Mouse (Mus musculus) splenic B cell, adult 2 months (primary cell): ENCODE results near the gene Olfr470.
"Not testable (repeated sequence)": the region's sequence is repeated elsewhere in the genome, so short reads cannot be mapped to it uniquely, and the experiment has no call there.

Experiments used
- DNase-seq: peaks from one replicate; pipeline ENCODE4 v3.0.0-alpha.2; 2011; ENCODE audit warnings: low read depth, low spot score
- H3K27me3 ChIP-seq: 2 replicates; pipeline ENCODE4 v1.6.1; 2012; ENCODE audit warnings: mild to moderate bottlenecking, low read length, moderate library complexity, mixed read lengths; ENCODE audit not compliant: control insufficient read depth, poor library complexity, insufficient read depth, severe bottlenecking
- H3K36me3 ChIP-seq: 2 replicates; pipeline ENCODE4 v1.6.1; 2012; ENCODE audit warnings: mild to moderate bottlenecking, low read length, moderate library complexity, mixed read lengths; ENCODE audit not compliant: control insufficient read depth, poor library complexity, insufficient read depth, severe bottlenecking

The Olfr470 gene

DNA sequence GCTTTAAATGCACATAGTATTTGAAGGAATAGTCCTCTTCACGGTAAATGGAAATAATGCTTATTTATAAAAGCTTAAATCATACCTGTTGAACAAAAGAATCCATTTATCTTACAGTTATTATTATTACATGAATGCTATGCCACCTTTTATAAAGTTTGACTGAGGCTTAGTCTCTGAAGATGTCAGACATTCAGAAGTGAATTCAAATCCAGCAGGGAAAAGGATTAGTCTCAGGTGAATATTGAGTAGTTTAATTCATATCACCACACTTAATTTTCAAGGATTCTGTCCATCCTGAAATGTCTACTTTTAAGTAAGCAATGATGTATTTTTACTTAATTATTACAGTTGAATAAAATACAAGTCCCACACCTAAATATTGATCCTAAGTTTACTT is at the start of gene Olfr470:
Olfr470 (minus strand) TSS at position 101 of the 400 bp plus-strand sequence.
- DNase-seq, H3K36me3 ChIP-seq, H3K27me3 ChIP-seq: not testable (repeated sequence)

DNA sequence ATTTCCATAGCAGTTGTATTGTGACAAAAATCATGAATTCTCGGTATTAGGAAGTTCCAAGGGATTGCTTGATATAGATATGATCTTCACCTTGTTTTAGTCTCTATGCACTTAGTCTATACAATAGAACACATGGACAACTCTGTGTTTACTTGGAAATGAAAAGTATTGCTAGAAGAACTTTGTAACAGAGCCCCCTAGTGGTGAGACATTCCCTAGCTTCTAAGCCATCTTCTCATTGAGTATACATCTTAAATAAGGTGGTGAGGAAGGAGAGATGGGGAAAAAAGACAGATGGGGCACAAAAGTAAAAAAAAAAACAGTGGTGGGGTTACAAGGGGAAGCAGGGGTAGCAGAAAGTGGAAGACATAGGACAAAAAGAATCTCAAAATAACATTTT is 5.6 kb downstream of the Olfr470 start:
- DNase-seq: no peak
- H3K27me3 ChIP-seq: no peaks in the 10 kb centered on the region
- H3K36me3 ChIP-seq: no peaks in the 10 kb centered on the region

DNA sequence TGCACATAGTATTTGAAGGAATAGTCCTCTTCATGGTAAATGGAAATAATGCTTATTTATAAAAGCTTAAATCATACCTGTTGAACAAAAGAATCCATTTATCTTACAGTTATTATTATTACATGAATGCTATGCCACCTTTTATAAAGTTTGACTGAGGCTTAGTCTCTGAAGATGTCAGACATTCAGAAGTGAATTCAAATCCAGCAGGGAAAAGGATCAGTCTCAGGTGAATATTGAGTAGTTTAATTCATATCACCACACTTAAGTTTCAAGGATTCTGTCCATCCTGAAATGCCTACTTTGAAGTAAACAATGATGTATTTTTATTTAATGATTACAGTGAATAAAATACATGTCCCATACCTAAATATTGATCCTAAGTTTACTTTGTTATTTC is 21.8 kb downstream of the Olfr470 start, which contains the start of gene Olfr469:
Olfr469 (minus strand) TSS at position 101 of the 400 bp plus-strand sequence.
- H3K27me3 ChIP-seq, H3K36me3 ChIP-seq, DNase-seq: not testable (repeated sequence)

DNA sequence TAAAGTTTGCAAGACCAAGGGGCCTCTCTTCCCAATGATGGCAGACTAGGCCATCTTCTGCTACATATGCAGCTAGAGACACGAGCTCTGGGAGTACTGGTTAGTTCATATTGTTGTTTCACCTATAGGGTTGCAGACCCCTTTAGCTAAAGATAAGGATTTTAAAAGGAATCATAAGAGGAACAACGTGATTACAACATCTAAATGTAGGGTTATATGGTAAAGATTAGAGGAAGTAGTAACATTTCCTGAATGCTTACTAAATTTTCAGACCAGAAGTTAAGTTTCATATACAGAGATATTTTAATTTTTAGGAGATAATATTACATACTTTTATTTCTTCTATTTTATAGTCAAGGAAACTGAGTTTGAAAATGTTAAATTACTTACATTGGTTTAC is 23.4 kb downstream of the Olfr470 start:
- not testable (repeated sequence) for DNase-seq, H3K36me3 ChIP-seq, H3K27me3 ChIP-seq

DNA sequence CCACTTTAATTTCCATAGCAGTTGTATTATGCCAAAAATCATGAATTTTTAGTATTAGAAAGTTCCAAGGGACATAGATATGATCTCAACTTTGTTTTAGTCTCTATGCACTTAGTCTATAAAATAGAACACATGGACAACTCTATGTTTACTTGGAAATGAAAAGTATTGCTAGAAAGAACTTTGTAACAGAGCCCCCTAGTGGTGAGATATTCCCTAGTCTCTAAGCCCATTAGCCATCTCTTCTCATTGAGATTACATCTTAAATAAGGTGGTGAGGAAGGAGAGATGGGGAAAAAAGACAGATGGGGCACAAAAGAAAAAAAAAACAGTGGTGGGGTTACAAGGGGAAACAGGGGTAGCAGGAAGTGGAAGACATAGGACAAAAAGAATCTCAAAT is 27.8 kb downstream of the Olfr470 start:
- H3K27me3 ChIP-seq: no peaks in the 10 kb centered on the region
- no peaks in the 10 kb centered on the region for H3K36me3 ChIP-seq
- DNase-seq: no peak

DNA sequence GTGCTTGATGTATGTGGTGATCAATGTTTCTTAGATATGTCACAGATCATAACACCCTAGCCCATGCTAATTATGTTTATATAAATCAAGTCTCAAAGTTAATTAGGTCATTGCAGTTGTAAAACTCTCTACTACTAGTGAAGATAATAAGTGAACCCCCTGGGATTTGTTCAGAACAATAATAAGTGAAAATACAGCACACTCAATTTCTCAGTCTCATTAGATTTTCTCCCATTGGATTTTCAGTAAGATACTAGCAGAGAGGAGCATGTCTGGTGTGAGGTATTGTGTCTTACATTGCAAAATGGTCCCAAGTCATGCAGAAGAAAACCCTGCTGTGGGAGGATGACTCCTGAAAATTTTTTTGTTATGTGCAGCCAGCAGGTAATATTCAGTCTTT is 35.3 kb downstream of the Olfr470 start, which contains the start of gene Olfr467:
Olfr467 (plus strand) TSS at position 301 of the 400 bp plus-strand sequence.
- Histone ChIP-seq H3K27me3 (no peaks in the 10 kb centered on the region), H3K36me3 (no peaks in the 10 kb centered on the region)
- no peak for DNase-seq

DNA sequence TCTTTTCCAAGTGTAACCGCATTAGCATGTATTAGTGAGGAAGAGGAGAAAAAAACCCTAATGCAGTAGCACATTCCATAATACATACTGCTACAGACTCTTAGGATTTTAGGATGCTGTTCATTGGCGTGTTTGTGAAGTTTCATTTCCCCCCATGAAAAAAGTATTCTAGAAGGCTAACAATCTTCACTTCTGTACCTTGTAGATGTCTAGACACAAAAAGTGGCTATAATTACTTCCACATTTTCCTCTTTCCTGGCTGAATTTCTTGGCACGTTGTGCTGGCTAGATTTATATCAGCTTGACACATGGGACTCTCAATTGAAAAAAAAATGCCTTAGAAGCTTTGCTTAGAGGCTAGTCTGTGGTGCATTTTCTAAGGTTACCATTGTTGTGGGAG is 45.2 kb downstream of the Olfr470 start:
- H3K36me3 ChIP-seq: no peaks in the 10 kb centered on the region
- no peak for DNase-seq
- H3K27me3 ChIP-seq: no peaks in the 10 kb centered on the region

DNA sequence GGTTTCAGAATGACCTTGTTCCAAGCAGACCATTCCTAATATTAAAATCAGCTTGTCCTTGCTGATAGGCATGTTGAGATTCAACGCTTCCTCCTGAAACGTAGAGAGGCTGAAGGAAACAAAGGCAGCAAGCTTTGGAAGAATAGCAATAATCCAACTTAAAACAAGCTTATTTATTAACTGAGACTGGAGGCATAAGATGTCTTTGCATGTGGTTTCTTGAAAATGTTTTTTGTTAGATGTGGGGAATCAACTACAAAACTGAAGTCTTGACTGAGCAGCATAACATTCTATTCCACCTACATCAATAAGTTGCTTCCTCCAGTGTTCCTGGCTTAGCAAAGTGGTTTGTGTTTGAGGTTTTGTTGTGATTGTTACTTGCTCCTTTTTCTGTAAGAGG is 46.2 kb downstream of the Olfr470 start, which contains the start of gene Ovch2:
Ovch2 (minus strand) TSS at position 101 of the 400 bp plus-strand sequence.
- H3K27me3 ChIP-seq: no peaks in the 10 kb centered on the region
- DNase-seq: no peak
- H3K36me3 ChIP-seq: no peaks in the 10 kb centered on the region

DNA sequence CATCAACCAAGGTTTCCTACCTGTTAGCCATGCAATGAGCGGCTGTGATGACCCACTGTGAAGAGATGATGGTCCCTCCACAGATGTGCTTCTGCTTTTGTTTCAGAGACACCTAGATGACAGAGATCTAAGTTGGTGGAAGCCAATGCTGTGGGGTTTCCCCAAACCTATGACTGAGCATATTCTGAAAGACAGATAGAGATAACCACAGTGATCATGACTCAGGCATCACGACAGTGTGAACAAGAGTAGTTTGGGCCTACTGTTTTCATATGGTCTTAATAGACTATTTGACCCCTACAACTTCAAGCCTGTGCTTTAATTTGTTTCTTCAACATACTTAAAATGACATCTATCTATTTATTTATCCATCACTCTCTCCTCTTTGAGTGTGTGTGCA is 50.8 kb downstream of the Olfr470 start:
- Histone ChIP-seq H3K27me3 (no peaks in the 10 kb centered on the region), H3K36me3 (no peaks in the 10 kb centered on the region)
- no peak for DNase-seq
